Mouse (Mus musculus) cerebral cortex, adult 2 months (tissue): ENCODE data around the gene Pomp.

Experiments used
- WGBS: fragments of 180-500 bp; shearing (Covaris S2); methylation state at CpG from one replicate; pipeline ENCODE4 v1.1.7; 2018; 5-methylcytosine and 5-hydroxymethylcytosine counted together

Pomp gene

GRCm38 (mm10) chr5:147860449-147861261 is at the start of gene Pomp:
TSS of gene Pomp (plus strand) at chr5:147860461.
- under 1% methylated on average over 68 of the region's 68 CpGs for WGBS

DNA sequence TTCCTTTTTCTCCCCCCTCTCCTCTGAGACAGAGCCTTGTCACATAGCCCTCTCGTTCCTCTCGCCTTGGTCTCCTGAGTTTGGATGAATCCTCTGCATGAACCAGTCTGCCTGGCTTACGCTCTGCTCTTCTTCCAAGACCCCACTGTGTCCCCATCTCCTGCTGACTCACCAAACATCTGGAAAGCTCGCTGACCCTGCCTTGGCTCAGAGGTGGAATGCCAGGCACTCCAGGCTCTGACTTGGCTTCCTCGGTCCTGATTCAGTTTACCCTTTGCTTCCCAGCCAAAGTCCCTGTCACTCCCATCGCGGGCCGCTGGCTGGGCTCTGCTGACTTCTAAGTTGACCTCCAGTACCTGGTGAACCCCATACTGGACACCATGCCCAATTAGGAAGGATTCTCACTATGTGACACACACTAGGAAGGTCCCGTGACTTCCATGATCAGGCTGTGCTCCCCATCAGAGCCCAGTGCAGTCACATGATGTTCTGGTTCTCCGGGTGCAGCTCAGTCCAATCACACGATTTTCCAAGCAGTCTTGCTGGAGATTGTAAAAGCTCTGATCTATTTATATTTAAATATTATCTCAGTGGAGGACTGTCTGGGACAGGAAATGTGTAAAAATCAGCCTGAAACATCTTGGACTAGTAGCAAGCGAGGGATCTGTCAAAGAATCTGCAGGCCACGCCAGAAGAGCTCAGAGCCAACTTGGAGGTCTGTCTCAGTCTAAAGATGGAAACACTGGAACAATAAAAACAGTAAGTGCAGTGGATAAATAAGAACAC is 47.8 kb upstream of the Pomp start:
- WGBS = 71% methylated on average over 13 of the region's 13 CpGs

DNA sequence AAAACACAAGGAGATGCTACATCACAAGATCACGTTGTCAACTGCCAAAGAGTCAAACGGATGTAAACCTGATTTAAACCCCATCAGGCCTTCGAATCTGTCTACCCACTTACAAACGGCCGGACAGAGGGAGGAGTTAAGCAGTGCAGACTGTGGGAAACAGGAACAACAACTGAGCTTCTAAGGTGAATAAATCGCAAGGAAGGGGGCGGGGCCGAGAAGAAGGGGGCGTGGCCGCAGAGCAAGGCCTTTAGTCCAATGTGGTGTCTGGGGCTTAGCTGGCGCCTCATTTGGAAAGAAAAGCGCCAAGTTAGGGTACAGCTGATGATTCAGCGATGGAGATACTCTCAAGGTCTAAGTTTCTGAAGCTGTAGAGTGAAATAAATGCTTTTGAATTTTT is 45.3 kb upstream of the Pomp start:
- 87% methylated on average over 13 of the region's 13 CpGs for WGBS

GRCm38 (mm10) chr5:147815592-147815991 is 44.7 kb upstream of the Pomp start:
- 86% methylated on average over 8 of the region's 8 CpGs for WGBS

DNA sequence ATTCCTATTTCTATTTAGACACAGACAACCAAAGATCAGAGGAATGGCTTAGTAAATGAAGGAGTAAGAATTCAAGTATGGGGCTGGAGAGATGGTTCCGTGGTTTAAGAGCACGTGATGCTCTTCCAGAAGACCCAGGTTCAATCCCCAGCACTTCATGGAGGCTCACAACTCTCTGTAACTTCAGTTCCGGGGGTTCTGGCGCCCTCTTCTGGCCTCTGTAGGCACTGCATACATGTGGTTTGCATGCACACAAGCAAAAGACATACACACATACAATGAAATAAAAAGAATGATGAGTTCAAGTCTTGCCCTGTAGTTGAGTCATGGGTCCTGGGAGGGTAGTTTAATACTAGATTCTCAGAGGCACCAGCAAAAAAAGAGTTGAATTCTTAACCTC is 43.8 kb upstream of the Pomp start:
- WGBS = 72% methylated on average over 4 of the region's 4 CpGs

- WGBS = 88% methylated on average over 9 of the region's 9 CpGs
Measured at GRCm38 (mm10) chr5:147817747-147818496, 42.3 kb upstream of the Pomp start.

DNA sequence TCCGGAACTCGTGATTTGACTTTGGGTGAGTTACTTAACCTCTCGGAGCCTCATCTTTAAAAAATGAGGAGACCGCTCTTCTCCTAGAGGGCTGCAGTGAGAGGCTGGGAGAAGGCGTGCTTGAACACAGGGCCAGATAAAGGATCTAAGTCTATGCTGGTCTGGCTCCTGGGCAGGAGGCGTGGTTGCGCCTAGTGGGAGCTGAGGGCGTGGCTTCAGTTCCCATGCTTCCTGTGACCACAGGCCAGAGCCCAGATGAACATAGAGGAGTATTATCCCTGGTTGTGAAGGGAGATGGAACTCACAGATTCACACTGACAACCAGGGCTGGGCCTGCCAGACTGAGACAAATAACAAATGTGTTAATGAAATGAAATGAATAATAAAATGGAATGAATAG is 41.4 kb upstream of the Pomp start:
- WGBS = 94% methylated on average over 8 of the region's 8 CpGs

- WGBS = 87% methylated on average over 7 of the region's 7 CpGs
Measured at GRCm38 (mm10) chr5:147819895-147820294, 40.4 kb upstream of the Pomp start.

GRCm38 (mm10) chr5:147824021-147824605 is 36.1 kb upstream of the Pomp start:
- 87% methylated on average over 13 of the region's 13 CpGs for WGBS

GRCm38 (mm10) chr5:147825375-147825969 is 34.8 kb upstream of the Pomp start:
- WGBS = 57% methylated on average over 22 of the region's 22 CpGs

- 63% methylated on average over 9 of the region's 9 CpGs for WGBS
Measured at GRCm38 (mm10) chr5:147826091-147826490, 34.2 kb upstream of the Pomp start.

DNA sequence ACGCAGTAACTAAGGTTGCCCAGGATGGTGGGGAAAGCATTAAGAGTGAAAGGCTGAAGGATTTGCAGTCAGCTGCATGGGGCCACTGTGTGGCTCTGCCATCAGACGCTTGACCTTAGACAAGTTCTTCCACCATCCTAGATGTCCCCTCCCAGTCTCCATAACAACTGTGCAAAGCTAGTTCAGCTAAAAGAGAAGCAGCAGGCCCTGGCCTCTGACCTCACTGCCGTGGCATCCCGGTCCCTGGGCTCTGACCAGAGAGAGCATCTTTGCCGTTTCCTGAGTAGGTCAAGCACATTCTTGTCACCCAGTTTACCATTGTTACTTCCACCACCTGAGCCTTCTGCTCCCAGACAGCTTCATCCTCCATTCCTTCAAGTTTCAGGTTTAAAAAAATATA is 33.7 kb upstream of the Pomp start:
- 77% methylated on average over 5 of the region's 5 CpGs for WGBS

DNA sequence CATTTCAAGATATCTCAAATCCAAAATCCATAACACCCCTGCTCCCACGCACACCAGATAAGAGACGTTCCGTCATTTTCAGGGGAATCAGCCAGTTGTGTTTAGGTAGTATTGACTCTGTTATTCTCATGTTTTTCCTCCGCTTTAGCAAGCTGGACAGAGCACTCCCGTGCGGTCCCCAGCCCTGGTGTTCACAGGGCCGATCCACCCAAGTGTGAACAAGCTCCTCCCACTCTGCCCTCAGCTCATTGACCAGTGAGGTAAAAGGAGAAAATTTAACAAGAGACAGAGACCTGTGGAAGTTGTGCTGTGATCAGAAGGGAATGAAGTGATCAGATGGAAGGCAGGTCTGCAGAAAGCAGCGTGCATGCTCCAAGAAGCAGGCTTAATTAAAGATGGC is 31.4 kb upstream of the Pomp start:
- WGBS = 86% methylated on average over 8 of the region's 8 CpGs

GRCm38 (mm10) chr5:147832842-147833241 is 27.4 kb upstream of the Pomp start:
- WGBS = 43% methylated on average over 14 of the region's 14 CpGs

GRCm38 (mm10) chr5:147834841-147835500 is 25.3 kb upstream of the Pomp start:
- 49% methylated on average over 17 of the region's 17 CpGs for WGBS

DNA sequence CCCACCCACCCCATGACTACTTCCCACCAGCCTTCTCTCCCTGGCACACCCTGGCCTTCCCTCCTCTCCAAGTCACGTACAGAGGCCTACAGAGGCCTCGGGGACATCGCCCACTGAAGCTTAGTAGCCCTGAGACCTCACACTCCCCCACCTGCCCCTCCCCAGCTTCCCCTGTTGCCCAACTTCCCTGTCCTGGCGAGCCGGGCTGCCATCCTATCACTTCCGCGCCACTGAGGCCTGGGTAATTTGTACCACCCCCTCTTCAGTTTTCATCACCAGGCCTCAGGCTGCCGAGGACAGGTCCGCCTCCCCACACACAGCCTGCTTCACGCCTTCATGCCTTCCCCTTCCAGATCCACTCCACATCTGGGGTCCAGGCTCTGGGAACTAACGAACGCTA is 20.8 kb upstream of the Pomp start:
- WGBS = 80% methylated on average over 12 of the region's 12 CpGs

DNA sequence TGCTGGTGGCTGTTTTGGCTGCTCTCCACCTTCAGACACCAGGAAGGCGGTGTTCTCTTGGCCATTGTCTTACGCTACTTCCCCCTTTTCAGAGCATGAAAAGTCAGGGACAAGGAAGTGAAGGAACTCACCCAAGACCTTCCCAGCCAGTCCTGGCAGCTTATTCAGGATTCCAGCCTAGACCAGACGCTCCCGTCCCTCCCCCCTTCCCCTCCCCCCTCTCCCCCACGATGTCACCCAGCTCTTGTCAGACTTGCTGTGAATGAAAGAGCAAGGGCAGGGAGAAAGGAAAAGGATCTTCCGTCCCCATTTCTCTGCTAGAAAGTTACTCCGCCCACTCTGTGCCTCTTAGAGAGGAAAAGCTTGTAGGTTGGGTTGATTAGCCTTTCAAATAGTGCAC is 16.9 kb upstream of the Pomp start:
- 48% methylated on average over 7 of the region's 7 CpGs for WGBS

DNA sequence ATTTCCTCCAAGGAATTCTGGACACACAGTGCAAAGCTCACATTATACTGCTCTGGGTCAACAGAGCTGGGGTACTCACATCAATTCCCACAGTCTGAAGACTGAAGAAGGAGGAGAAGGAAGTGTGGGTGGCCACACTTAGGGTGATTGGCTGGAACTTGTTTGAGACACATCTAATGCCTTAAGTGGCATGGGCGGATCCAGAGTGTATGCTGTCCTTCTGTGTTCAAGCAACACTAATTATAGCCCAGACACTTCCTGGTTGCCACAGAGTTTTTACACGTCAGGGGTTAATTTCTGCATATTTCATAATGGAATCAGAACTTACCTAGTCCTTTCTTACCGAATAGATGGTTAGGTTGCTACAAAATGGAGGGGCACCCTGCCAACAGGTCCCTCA is 14.9 kb upstream of the Pomp start:
- WGBS = 56% methylated on average over 3 of the region's 3 CpGs

- 35% methylated on average over 5 of the region's 5 CpGs for WGBS
Measured at GRCm38 (mm10) chr5:147847361-147847760, 12.9 kb upstream of the Pomp start.

GRCm38 (mm10) chr5:147848164-147848863 is 11.9 kb upstream of the Pomp start:
- WGBS = 23% methylated on average over 16 of the region's 16 CpGs
